Mouse (Mus musculus) embryo, embryonic 10 days (tissue): ENCODE data around the gene Uhrf1bp1.

Experiments used
- DNase-seq: peaks from one replicate; pipeline ENCODE4 v3.0.0-alpha.2; 2015; ENCODE audit warnings: low spot score

The Uhrf1bp1 gene

GRCm38 (mm10) chr17:27839469-27840252 lies 16.6 kb upstream of the Uhrf1bp1 start:
- peak; percentile 99 for DNase-seq

- DNase-seq = no peak
Measured at GRCm38 (mm10) chr17:27848351-27848750, 7.9 kb upstream of the Uhrf1bp1 start.

GRCm38 (mm10) chr17:27851076-27851475 lies 5.2 kb upstream of the Uhrf1bp1 start:
- DNase-seq = no peak

GRCm38 (mm10) chr17:27856798-27857648 lies 782 bp downstream of the Uhrf1bp1 start:
- peak; percentile 68 for DNase-seq

GRCm38 (mm10) chr17:27857649-27858475 lies 1.6 kb downstream of the Uhrf1bp1 start:
- no peak for DNase-seq

- no peak for DNase-seq
Measured at GRCm38 (mm10) chr17:27859131-27859530, 2.9 kb downstream of the Uhrf1bp1 start.

- no peak for DNase-seq
Measured at GRCm38 (mm10) chr17:27865461-27865860, 9.2 kb downstream of the Uhrf1bp1 start.

- DNase-seq = no peak
Measured at GRCm38 (mm10) chr17:27866737-27867136, 10.5 kb downstream of the Uhrf1bp1 start.

- no peak for DNase-seq
Measured at GRCm38 (mm10) chr17:27871851-27872250, 15.6 kb downstream of the Uhrf1bp1 start.

GRCm38 (mm10) chr17:27873583-27873982 lies 17.3 kb downstream of the Uhrf1bp1 start:
- DNase-seq = no peak

GRCm38 (mm10) chr17:27874510-27874909 lies 18.3 kb downstream of the Uhrf1bp1 start:
- no peak for DNase-seq

- DNase-seq = peak; percentile 41
Measured at GRCm38 (mm10) chr17:27881518-27881917, 25.3 kb downstream of the Uhrf1bp1 start.

GRCm38 (mm10) chr17:27883129-27883528 lies 26.9 kb downstream of the Uhrf1bp1 start:
- no peak for DNase-seq

GRCm38 (mm10) chr17:27883994-27884393 lies 27.8 kb downstream of the Uhrf1bp1 start:
- DNase-seq = no peak

- no peak for DNase-seq
Measured at GRCm38 (mm10) chr17:27886499-27887210, 30.4 kb downstream of the Uhrf1bp1 start.

- peak; percentile 99 for DNase-seq
Measured at GRCm38 (mm10) chr17:27907512-27908205, 51.4 kb downstream of the Uhrf1bp1 start.

- DNase-seq = peak; percentile 32
Measured at GRCm38 (mm10) chr17:27908206-27908887, 52.1 kb downstream of the Uhrf1bp1 start.

GRCm38 (mm10) chr17:27908888-27909621 lies 52.8 kb downstream of the Uhrf1bp1 start, which contains the start of gene Anks1:
TSS of gene Anks1 (plus strand) at chr17:27909306.
- DNase-seq = peak; percentile 81
